Mouse (Mus musculus) liver, adult 2 months (tissue): ENCODE data around the gene Olfr312.

Experiments
- CTCF ChIP-seq: fragments of 200-500 bp; IDR thresholded peaks from 2 replicates; pipeline ENCODE4 v1.5.1; 2011; ENCODE audit warnings: low read depth, low read length, control low read depth
- POLR2A ChIP-seq: fragments of 200-500 bp; IDR thresholded peaks from 2 replicates; pipeline ENCODE4 v1.6.1; 2011; ENCODE audit warnings: low read length, control low read depth; ENCODE audit not compliant: insufficient read depth; ENCODE audit errors: extremely low read depth

GRCm38 (mm10) chr11:58790646-58791045, 38.4 kb upstream of the Olfr312 start:
- no peak for TF ChIP-seq CTCF
- TF ChIP-seq POLR2A, result no peak
